Mouse (Mus musculus): Measurements from ENCODE around the gene Colca2. TPM values are rescaled to one million over a fixed set of nuclear protein-coding genes. Genes with fewer than 3 reads are reported as not detected.

Colca2 gene
- polyA plus RNA-seq, 1 experiment from 2014 or later, result 0.32 TPM

- no peaks in the 10 kb centered on the region for H3K9me3 ChIP-seq (ENCODE audit: control insufficient read depth, low read length)
- 0 out of 2 replicates have a peak, but pooled peaks cover 2% of the 10 kb centered on the region for H3K27me3 ChIP-seq (ENCODE audit: control insufficient read depth, insufficient read depth, low read length)
- peak overlapping the region; percentile 33 for H3K4me3 ChIP-seq (ENCODE audit: low read depth, low read length)
- peak overlapping the region; percentile 70 for H3K4me2 ChIP-seq (ENCODE audit: low read depth, low read length)
- WGBS, result 23% methylated on average over 13 of the region's 13 CpGs
- ATAC-seq (ENCODE audit: low read depth), result 0 out of 2 replicates have a peak, but pooled peaks have one; percentile 10
- no peak overlapping the region for H3K27ac ChIP-seq (ENCODE audit: low read depth, low read length)
- no peaks in the 10 kb centered on the region for H3K36me3 ChIP-seq (ENCODE audit: control insufficient read depth, insufficient read depth, low read length)
- no peaks in the 10 kb centered on the region; the same call in none of the 2 replicates for H3K4me1 ChIP-seq (ENCODE audit: control insufficient read depth, insufficient read depth, low read length)
- peak overlapping the region; percentile 5 for H3K9ac ChIP-seq (replicated peaks; ENCODE audit: low read depth, low read length)
Measured at GRCm38 (mm10) chr9:51277834-51278498, 403 bp downstream of the Colca2 start.

- no peaks in the 10 kb centered on the region for H3K9me3 ChIP-seq (ENCODE audit: control insufficient read depth, low read length)
- no peak overlapping the region for H3K4me3 ChIP-seq (ENCODE audit: low read depth, low read length)
- ATAC-seq (ENCODE audit: low read depth), result no peak
- H3K27ac ChIP-seq (ENCODE audit: low read depth, low read length), result no peak overlapping the region
- H3K27me3 ChIP-seq (ENCODE audit: control insufficient read depth, insufficient read depth, low read length), result 0 out of 2 replicates have a peak, but pooled peaks cover 2% of the 10 kb centered on the region
- H3K36me3 ChIP-seq (ENCODE audit: control insufficient read depth, insufficient read depth, low read length), result no peaks in the 10 kb centered on the region
- no peak overlapping the region for H3K9ac ChIP-seq (replicated peaks; ENCODE audit: low read depth, low read length)
- H3K4me1 ChIP-seq (ENCODE audit: control insufficient read depth, insufficient read depth, low read length), result no peaks in the 10 kb centered on the region; the same call in none of the 2 replicates
- WGBS, result 40% methylated on average over 4 of the region's 4 CpGs
- H3K4me2 ChIP-seq (ENCODE audit: low read depth, low read length), result no peak overlapping the region
Measured at GRCm38 (mm10) chr9:51274678-51275077, 3.7 kb downstream of the Colca2 start.

GRCm38 (mm10) chr9:51273581-51274154 lies 4.7 kb downstream of the Colca2 start:
- no peak for ATAC-seq (ENCODE audit: low read depth)
- Histone ChIP-seq H3K4me1 (ENCODE audit: control insufficient read depth, insufficient read depth, low read length) (no peaks in the 10 kb centered on the region; the same call in 1 of the 2 replicates), H3K27me3 (ENCODE audit: control insufficient read depth, insufficient read depth, low read length) (0 out of 2 replicates have a peak, but pooled peaks cover 2% of the 10 kb centered on the region), H3K9ac (replicated peaks; ENCODE audit: low read depth, low read length) (no peak overlapping the region), H3K36me3 (ENCODE audit: control insufficient read depth, insufficient read depth, low read length) (no peaks in the 10 kb centered on the region), H3K9me3 (ENCODE audit: control insufficient read depth, low read length) (no peaks in the 10 kb centered on the region), H3K4me3 (ENCODE audit: low read depth, low read length) (no peak overlapping the region), H3K27ac (ENCODE audit: low read depth, low read length) (no peak overlapping the region), H3K4me2 (ENCODE audit: low read depth, low read length) (no peak overlapping the region)
- 68% methylated on average over 9 of the region's 9 CpGs for WGBS

- Histone ChIP-seq H3K36me3 (ENCODE audit: control insufficient read depth, insufficient read depth, low read length) (no peaks in the 10 kb centered on the region), H3K9me3 (ENCODE audit: control insufficient read depth, low read length) (no peaks in the 10 kb centered on the region), H3K27ac (ENCODE audit: low read depth, low read length) (no peak overlapping the region), H3K27me3 (ENCODE audit: control insufficient read depth, insufficient read depth, low read length) (no peaks in the 10 kb centered on the region), H3K4me1 (ENCODE audit: control insufficient read depth, insufficient read depth, low read length) (no peaks in the 10 kb centered on the region), H3K9ac (replicated peaks; ENCODE audit: low read depth, low read length) (no peak overlapping the region), H3K4me3 (ENCODE audit: low read depth, low read length) (no peak overlapping the region), H3K4me2 (ENCODE audit: low read depth, low read length) (no peak overlapping the region)
- no peak for ATAC-seq (ENCODE audit: low read depth)
- 79% methylated on average over 5 of the region's 5 CpGs for WGBS
Measured at GRCm38 (mm10) chr9:51272102-51272501, 6.3 kb downstream of the Colca2 start.

- Histone ChIP-seq H3K9ac (replicated peaks; ENCODE audit: low read depth, low read length) (no peak overlapping the region), H3K4me1 (ENCODE audit: control insufficient read depth, insufficient read depth, low read length) (no peaks in the 10 kb centered on the region), H3K36me3 (ENCODE audit: control insufficient read depth, insufficient read depth, low read length) (no peaks in the 10 kb centered on the region), H3K27ac (ENCODE audit: low read depth, low read length) (no peak overlapping the region), H3K4me3 (ENCODE audit: low read depth, low read length) (no peak overlapping the region), H3K4me2 (ENCODE audit: low read depth, low read length) (no peak overlapping the region), H3K27me3 (ENCODE audit: control insufficient read depth, insufficient read depth, low read length) (no peaks in the 10 kb centered on the region), H3K9me3 (ENCODE audit: control insufficient read depth, low read length) (no peaks in the 10 kb centered on the region)
- WGBS, result 75% methylated on average over 8 of the region's 8 CpGs
- ATAC-seq (ENCODE audit: low read depth), result no peak
Measured at GRCm38 (mm10) chr9:51271073-51271472, 7.3 kb downstream of the Colca2 start.

- no peak for ATAC-seq (ENCODE audit: low read depth)
Measured at GRCm38 (mm10) chr9:51268852-51269251, 9.5 kb downstream of the Colca2 start.

GRCm38 (mm10) chr9:51258426-51258825 lies 19.9 kb downstream of the Colca2 start:
- no peaks in the 10 kb centered on the region for H3K9me3 ChIP-seq (ENCODE audit: control insufficient read depth, low read length)
- H3K27ac ChIP-seq (ENCODE audit: low read depth, low read length), result no peak overlapping the region
- no peak for ATAC-seq (ENCODE audit: low read depth)
- H3K4me2 ChIP-seq (ENCODE audit: low read depth, low read length), result no peak overlapping the region
- no peak overlapping the region for H3K9ac ChIP-seq (replicated peaks; ENCODE audit: low read depth, low read length)
- 91% methylated on average over 5 of the region's 5 CpGs for WGBS
- H3K4me3 ChIP-seq (ENCODE audit: low read depth, low read length), result no peak overlapping the region
- H3K36me3 ChIP-seq (ENCODE audit: control insufficient read depth, insufficient read depth, low read length), result no peaks in the 10 kb centered on the region
- no peaks in the 10 kb centered on the region for H3K4me1 ChIP-seq (ENCODE audit: control insufficient read depth, insufficient read depth, low read length)
- no peaks in the 10 kb centered on the region for H3K27me3 ChIP-seq (ENCODE audit: control insufficient read depth, insufficient read depth, low read length)

More at GRCm38 (mm10) chr9:51268852-51269251, 9.5 kb downstream of the Colca2 start:
- H3K9me3 ChIP-seq (ENCODE audit: control insufficient read depth, low read length), result no peaks in the 10 kb centered on the region
- H3K4me2 ChIP-seq (ENCODE audit: low read depth, low read length), result no peak overlapping the region
- H3K27ac ChIP-seq (ENCODE audit: low read depth, low read length), result no peak overlapping the region
- no peak overlapping the region for H3K9ac ChIP-seq (replicated peaks; ENCODE audit: low read depth, low read length)
- no peaks in the 10 kb centered on the region for H3K27me3 ChIP-seq (ENCODE audit: control insufficient read depth, insufficient read depth, low read length)
- 57% methylated on average over 5 of the region's 5 CpGs for WGBS
- no peaks in the 10 kb centered on the region for H3K36me3 ChIP-seq (ENCODE audit: control insufficient read depth, insufficient read depth, low read length)
- H3K4me3 ChIP-seq (ENCODE audit: low read depth, low read length), result no peak overlapping the region
- H3K4me1 ChIP-seq (ENCODE audit: control insufficient read depth, insufficient read depth, low read length), result no peaks in the 10 kb centered on the region

- no peak for ATAC-seq (ENCODE audit: low read depth)
- no peaks in the 10 kb centered on the region for H3K27me3 ChIP-seq (ENCODE audit: control insufficient read depth, insufficient read depth, low read length)
- H3K9me3 ChIP-seq (ENCODE audit: control insufficient read depth, low read length), result no peaks in the 10 kb centered on the region
- WGBS, result 76% methylated on average over 4 of the region's 4 CpGs
- no peak overlapping the region for H3K4me3 ChIP-seq (ENCODE audit: low read depth, low read length)
- H3K9ac ChIP-seq (replicated peaks; ENCODE audit: low read depth, low read length), result no peak overlapping the region
- no peaks in the 10 kb centered on the region for H3K36me3 ChIP-seq (ENCODE audit: control insufficient read depth, insufficient read depth, low read length)
- no peak overlapping the region for H3K4me2 ChIP-seq (ENCODE audit: low read depth, low read length)
- H3K4me1 ChIP-seq (ENCODE audit: control insufficient read depth, insufficient read depth, low read length), result no peaks in the 10 kb centered on the region
- H3K27ac ChIP-seq (ENCODE audit: low read depth, low read length), result no peak overlapping the region
Measured at GRCm38 (mm10) chr9:51256780-51257502, 21.4 kb downstream of the Colca2 start.
